Mouse (Mus musculus) gastrocnemius, adult 18-20 months (tissue): ENCODE data around the gene Radil. TPM values are rescaled to one million over a fixed set of nuclear protein-coding genes. Genes with fewer than 3 reads are reported as not detected.

Experiments
- DNase-seq: peaks from one replicate; pipeline ENCODE4 v3.0.0; 2021; ENCODE audit warnings: low spot score
- total RNA-seq, 2 experiments: library from RNA; stranded (reverse); gene quantifications; 2 replicates each; pipeline ENCODE4 v1.2.3; 2021

The Radil gene
- total RNA-seq, 2 experiments from 2014 or later: 1.5 TPM

GRCm38 (mm10) chr5:142486654-142487053 lies 64.2 kb downstream of the Radil start:
- no peak for DNase-seq

- no peak for DNase-seq
Observed at GRCm38 (mm10) chr5:142483581-142483980, 67.3 kb downstream of the Radil start.

GRCm38 (mm10) chr5:142482512-142482911 lies 68.4 kb downstream of the Radil start:
- peak; percentile 32 for DNase-seq

- DNase-seq: peak; percentile 82
Observed at GRCm38 (mm10) chr5:142478829-142479435, 72.0 kb downstream of the Radil start.

GRCm38 (mm10) chr5:142477866-142478615 lies 72.9 kb downstream of the Radil start:
- DNase-seq: no peak

- no peak for DNase-seq
Observed at GRCm38 (mm10) chr5:142477346-142477745, 73.6 kb downstream of the Radil start.

- DNase-seq: no peak
Observed at GRCm38 (mm10) chr5:142475669-142476068, 75.2 kb downstream of the Radil start.

- no peak for DNase-seq
Observed at GRCm38 (mm10) chr5:142473696-142474095, 77.2 kb downstream of the Radil start.

- DNase-seq: no peak
Observed at GRCm38 (mm10) chr5:142469796-142470195, 81.1 kb downstream of the Radil start.

- no peak for DNase-seq
Observed at GRCm38 (mm10) chr5:142468375-142468774, 82.5 kb downstream of the Radil start.

GRCm38 (mm10) chr5:142463461-142464454 lies 87.1 kb downstream of the Radil start, which contains the start of gene Ap5z1:
TSS of gene Ap5z1 (plus strand) at chr5:142463944.
- DNase-seq: peak; percentile 94

GRCm38 (mm10) chr5:142463011-142463410 lies 87.9 kb downstream of the Radil start:
- no peak for DNase-seq

- no peak for DNase-seq
Observed at GRCm38 (mm10) chr5:142462641-142462948, 88.3 kb downstream of the Radil start.

- DNase-seq: no peak
Observed at GRCm38 (mm10) chr5:142461942-142462640, 88.8 kb downstream of the Radil start.

GRCm38 (mm10) chr5:142459834-142460233 lies 91.1 kb downstream of the Radil start:
- DNase-seq: no peak

- DNase-seq: no peak
Observed at GRCm38 (mm10) chr5:142458791-142459557, 91.9 kb downstream of the Radil start.

GRCm38 (mm10) chr5:142457345-142457744 lies 93.6 kb downstream of the Radil start:
- no peak for DNase-seq

GRCm38 (mm10) chr5:142456318-142456717 lies 94.6 kb downstream of the Radil start:
- DNase-seq: no peak

- no peak for DNase-seq
Observed at GRCm38 (mm10) chr5:142453742-142454141, 97.2 kb downstream of the Radil start.

- DNase-seq: no peak
Observed at GRCm38 (mm10) chr5:142451759-142452158, 99.1 kb downstream of the Radil start.

GRCm38 (mm10) chr5:142450846-142451245 lies 100.1 kb downstream of the Radil start:
- DNase-seq: no peak
